Mouse (Mus musculus) ovary, adult 2 months (tissue): ENCODE measurements around the gene Abcd1. TPM values are rescaled to one million over a fixed set of nuclear protein-coding genes. Genes with fewer than 3 reads are reported as not detected.

Experiments used
- polyA plus RNA-seq: library from polyadenylated mRNA; depleted of rRNA; stranded (reverse); fragments of >200 nt; gene quantifications from 2 replicates; pipeline ENCODE4 v1.2.3, GENCODE M21; 2012; rRNA removed

Abcd1 gene
- 31.0 and 34.1 TPM in 2 replicates for polyA plus RNA-seq

DNA sequence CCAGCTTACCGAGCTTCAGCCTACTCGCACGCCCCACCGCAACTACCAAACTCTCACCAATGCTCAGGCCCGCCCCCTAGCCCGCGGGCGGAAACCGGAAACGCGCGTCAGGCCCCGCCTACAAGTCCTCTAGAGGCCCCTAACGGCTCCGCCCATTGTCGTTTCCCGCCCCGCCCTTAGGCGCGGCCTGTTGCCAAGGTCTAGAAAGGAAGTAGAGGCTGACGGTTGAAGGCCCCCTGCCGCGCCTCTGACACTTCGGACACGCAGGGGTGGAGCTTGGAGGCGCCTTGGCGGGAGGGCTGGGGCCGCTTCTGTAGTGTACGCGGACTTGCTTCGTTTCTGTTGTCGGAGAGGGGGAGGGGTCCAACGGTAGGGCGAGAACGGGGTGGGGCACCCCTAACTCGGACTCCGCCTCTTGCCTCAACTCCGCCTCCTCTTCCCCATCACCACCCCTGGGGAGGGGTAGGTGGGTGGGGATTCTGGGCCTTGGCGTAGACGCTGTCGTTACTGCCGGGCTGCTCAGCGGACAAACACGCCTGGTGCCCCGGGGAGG, at the start of gene Abcd1, which contains the start of gene Bcap31:
Abcd1 (plus strand) TSS at position 489 of the 553 bp plus-strand sequence.
Bcap31 (minus strand) TSS at position 67 of the 553 bp plus-strand sequence.

DNA sequence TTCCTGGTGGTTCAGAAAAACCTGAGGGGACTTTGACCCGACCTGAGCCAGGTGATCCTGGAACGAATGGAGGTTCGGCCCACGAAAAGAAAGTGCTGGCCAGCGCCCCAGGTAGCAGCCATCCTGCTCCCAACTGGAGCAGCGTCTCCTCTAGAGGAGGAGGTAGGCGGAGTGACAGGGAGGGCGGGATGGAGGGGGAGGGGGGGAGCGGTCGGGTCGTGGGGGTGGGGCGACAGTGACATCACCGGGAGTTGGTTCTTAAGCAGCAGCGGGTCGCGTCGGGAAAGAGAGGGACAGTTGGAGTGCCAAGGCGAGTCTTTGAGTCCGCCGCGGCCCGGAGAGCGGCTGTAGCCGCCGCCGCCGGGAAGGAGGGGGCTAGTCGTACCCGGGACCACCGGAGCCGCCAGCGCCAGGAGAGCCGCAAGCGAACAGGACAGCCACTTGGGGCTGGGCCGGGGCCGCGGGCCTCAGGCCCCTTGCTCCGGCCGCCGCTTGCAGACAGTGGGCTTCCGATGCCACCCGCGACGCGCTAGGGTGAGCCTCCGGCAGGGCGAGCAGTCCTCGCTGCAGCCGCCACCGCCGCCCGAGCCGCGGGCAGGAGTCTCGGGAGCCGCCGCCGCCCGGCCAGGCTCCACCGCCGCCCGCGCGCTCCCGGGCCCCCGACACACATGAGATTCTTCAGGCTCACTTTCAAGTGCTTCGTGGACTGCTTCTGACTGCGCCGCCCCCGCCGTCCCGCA, 43.3 kb upstream of the Abcd1 start, which contains the start of gene Slc6a8:
Slc6a8 (plus strand) TSS at position 272 of the 740 bp plus-strand sequence.

DNA sequence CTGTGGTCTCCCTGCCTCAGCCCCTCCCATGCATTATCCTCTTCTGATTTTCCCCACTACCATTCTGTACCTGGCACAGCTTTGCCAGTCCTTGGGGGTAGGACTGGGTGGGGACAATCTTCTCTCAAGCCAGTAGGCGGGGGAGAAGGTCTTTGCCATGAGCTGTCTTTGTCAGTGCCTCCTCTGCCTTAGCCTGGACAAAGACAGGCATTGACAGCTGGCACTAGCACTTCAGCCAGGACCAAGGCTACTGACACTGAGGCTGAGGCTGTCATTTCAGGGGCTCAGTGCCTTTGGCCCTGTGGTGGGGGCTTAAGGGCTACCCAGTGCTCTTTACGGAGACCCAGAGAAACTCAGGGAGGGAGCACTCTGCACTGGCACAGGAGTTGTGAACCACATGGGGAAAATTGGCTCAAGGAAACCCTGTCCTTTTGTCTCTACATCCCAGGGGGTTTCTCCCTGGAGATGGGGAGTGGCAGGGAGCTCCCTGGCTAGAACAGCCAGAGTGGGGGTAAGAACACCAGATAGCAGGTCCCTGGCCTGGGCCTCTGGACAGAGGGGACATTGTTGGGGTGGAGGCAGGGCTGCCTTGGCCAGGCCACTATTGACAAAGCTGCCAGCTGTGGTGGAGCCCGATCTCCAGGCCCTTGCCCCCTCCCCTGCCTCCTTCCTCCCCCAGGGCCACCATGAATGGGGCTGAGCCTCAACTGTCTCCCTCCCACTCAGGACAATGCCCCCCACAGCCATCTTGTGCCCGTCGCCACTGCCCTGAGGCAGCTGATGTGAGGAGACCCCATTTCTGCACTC, 40.1 kb downstream of the Abcd1 start, which contains the start of gene Plxnb3:
Plxnb3 (plus strand) TSS at position 757 of the 807 bp plus-strand sequence.

DNA sequence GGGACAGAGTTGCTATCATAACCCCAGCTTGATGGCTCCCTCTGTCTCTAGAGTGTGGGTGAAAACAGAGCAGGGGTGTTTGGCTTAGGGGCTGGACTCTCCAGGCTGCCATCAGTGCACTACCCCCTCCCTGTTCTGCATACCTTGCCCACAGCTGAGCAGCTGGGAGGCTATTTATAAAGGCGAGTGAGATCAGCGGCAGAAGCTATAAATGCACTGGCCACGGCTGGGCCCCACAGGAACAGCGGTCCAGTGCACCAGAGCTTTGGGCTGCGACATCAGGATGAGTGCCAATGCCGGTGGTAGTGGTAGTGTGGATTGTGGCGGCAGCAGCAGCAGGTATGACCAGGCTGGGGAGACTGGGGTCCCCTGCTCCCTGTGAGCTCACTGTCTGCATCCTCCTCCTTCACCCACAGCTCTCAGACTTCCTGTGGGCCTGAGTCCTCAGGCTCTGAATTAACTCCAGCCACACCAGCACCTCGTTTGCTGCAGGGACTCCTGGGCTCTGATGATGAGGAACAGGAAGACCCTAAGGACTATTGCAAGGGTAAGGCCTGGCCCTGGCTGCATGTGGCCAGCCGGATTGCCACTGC, 57.9 kb downstream of the Abcd1 start, which contains the start of gene Srpk3:
Srpk3 (plus strand) TSS at position 238 of the 593 bp plus-strand sequence.

DNA sequence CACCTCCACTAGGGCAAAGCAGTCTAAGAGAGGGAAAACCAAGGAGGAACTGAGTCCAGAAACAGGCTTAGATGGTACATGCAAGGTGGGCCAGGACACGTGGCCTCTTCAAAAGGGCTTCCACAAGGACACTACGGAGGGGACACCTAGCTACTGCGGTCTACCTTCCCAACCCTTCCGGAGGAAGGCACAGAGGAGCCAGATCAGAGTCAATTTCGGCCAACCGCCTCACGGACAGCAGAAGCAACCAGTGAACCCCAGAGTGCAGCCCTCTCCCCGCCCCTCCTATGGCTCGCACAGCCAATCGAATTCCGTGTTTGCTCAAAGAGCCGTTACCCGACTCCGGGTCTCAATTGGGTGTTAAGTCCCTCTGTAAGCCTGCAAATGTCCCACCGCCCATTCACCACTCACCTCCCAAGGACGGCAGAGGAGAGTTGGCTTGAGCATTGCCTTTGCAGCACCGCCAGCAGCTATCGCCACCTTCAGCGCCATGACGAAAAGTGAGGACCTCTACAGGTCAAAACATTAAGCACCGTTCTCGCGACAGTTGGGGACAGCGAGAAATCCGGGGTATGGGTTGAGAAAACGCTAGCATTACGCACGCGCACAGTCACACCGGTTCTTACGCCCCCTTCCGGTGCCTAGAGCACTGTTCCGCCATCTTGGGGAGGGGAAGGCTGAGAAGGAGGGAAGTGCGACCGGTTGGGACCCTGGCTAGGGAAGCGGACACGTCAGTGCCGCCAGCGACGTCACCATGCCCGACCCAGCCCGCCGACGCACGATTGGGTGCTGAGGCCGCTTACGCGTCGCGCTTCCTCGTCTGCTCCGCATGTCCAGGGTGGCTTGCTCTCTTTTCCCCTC, 70.2 kb downstream of the Abcd1 start, which contains the start of the genes Idh3g and Ssr4:
Idh3g (minus strand) TSS at position 534 of the 861 bp plus-strand sequence.
Ssr4 (plus strand) TSS at position 665 of the 861 bp plus-strand sequence.

Other genes with a start within 250 kb of the Abcd1 start
- gene Bgn, start 233.0 kb upstream of the Abcd1 start, polyA plus RNA-seq: 303 and 470 TPM in 2 replicates
- gene Atp2b3, start 213.5 kb upstream of the Abcd1 start, polyA plus RNA-seq: 3.0 and 5.3 TPM in 2 replicates
- 5.2 and 5.3 TPM in 2 replicates for gene Dusp9, start 77.2 kb upstream of the Abcd1 start, polyA plus RNA-seq
- 23.9 and 25.6 TPM in 2 replicates for gene Pnck, start 56.5 kb upstream of the Abcd1 start, polyA plus RNA-seq
- gene Slc6a8, start 43.4 kb upstream of the Abcd1 start, polyA plus RNA-seq: 71.0 and 71.8 TPM in 2 replicates
- 25.8 and 32.4 TPM in 2 replicates for gene Bcap31, start 422 bp upstream of the Abcd1 start, polyA plus RNA-seq
- 2.8 and 3.2 TPM in 2 replicates for gene Plxnb3, start 40.5 kb downstream of the Abcd1 start, polyA plus RNA-seq
- gene Srpk3, start 57.8 kb downstream of the Abcd1 start, polyA plus RNA-seq: 5.2 and 5.4 TPM in 2 replicates
- 298 and 381 TPM in 2 replicates for gene Idh3g, start 70.3 kb downstream of the Abcd1 start, polyA plus RNA-seq
- 249 and 277 TPM in 2 replicates for gene Ssr4, start 70.4 kb downstream of the Abcd1 start, polyA plus RNA-seq
- gene Pdzd4, start 108.4 kb downstream of the Abcd1 start, polyA plus RNA-seq: 5.1 and 8.1 TPM in 2 replicates
- gene Avpr2, start 175.5 kb downstream of the Abcd1 start, polyA plus RNA-seq: not detected in 2 replicates
- gene L1cam, start 179.5 kb downstream of the Abcd1 start, polyA plus RNA-seq: 0.92 and 1.7 TPM in 2 replicates
- 8.9 and 10.9 TPM in 2 replicates for gene Arhgap4, start 205.3 kb downstream of the Abcd1 start, polyA plus RNA-seq
- 73.7 and 85.2 TPM in 2 replicates for gene Naa10, start 205.3 kb downstream of the Abcd1 start, polyA plus RNA-seq
- gene Renbp, start 214.3 kb downstream of the Abcd1 start, polyA plus RNA-seq: 19.9 and 29.7 TPM in 2 replicates
- 76.2 and 81.0 TPM in 2 replicates for gene Hcfc1, start 249.8 kb downstream of the Abcd1 start, polyA plus RNA-seq